Mouse (Mus musculus) ovary, postnatal 14 days (tissue): ENCODE results near the gene Peak1.

Experiments
- DNase-seq: peaks from one replicate; pipeline ENCODE4 v3.0.0; 2022; ENCODE audit warnings: low spot score

The Peak1 gene

DNA sequence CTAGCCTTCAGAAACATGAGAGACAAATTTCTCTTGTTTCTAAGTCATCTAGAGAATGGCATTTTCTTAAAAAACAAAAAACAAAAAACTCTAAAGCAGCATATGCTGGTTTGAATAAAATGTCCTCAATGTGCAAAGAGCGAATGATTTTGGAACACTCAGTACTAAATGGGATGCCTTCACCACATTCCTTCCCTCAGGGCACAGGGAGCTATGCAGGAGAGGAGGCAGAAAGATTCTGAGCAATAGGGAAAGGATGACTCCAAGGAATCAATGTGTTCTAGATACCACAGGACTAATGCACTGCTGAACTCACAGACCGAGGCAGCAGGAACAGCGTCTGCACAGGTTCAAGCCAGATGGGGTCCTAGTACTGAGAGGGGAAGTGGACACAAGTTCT, 103.5 kb downstream of the Peak1 start:
- DNase-seq = no peak

DNA sequence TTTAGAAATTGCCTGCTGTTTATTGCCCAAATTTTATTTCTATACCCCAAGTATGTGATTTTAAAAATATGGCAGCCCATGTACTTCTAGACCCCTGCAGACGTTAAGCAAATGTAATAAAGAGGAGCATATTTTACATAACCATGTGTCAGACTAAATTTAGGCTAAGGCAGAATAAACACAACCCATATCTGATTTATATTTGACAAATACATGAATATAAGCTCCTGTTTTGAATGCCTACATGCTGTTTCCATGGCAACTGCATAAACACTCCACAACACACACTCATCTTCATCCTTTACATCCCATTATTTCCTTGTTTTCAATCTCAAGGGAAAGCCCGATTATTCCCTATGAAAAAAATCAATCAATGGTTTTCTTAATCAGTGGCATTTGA, 108.8 kb downstream of the Peak1 start:
- no peak for DNase-seq

DNA sequence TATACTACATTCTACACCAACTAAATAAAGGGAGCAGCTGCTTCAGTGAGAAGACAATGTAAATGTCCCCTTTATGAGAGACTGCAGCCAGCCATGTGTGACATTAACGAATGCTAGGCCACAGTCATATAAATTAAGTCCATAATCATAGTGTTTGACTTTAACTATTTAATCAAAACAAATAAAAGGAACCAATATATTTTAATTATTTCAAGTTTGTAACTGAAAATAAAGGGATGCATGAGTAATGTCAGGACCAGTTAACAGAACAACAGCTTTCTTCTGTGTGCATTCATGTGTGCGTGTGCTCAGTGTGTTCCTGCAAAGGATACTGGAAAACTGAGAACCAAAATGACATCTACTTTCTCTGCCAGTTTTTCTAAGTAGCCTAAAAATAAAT, 113.3 kb downstream of the Peak1 start:
- no peak for DNase-seq

DNA sequence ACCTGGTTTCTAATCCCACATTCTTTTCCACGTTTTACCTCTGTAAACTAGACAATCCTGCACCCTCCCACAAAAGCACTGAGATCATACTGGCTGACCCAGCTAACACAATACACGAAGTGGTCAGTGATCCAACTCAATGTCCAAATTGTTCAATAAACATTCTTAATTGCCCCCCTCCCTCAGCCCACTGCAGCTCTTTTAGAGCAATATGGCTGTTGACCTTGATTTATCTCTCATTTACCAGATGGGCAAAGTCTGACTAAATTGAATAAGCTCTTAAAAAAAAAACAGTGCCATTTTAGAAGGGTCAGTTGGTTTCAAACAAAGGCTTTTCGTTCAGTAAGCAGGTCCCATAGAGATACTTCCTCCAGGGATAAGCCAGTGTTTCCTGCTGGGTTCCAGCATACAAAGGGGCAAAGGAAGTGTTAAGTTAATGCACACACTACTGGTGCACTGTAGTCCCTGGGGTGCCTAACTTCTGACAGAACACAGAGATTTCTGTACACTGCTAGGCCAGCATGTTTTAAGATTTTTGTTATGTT, 114.9 kb downstream of the Peak1 start:
- DNase-seq = no peak

- DNase-seq = no peak
Observed at GRCm38 (mm10) chr9:56290019-56290418, 127.8 kb downstream of the Peak1 start.

GRCm38 (mm10) chr9:56282481-56282880, 135.4 kb downstream of the Peak1 start:
- DNase-seq = no peak

GRCm38 (mm10) chr9:56273576-56273975, 144.3 kb downstream of the Peak1 start:
- no peak for DNase-seq

DNA sequence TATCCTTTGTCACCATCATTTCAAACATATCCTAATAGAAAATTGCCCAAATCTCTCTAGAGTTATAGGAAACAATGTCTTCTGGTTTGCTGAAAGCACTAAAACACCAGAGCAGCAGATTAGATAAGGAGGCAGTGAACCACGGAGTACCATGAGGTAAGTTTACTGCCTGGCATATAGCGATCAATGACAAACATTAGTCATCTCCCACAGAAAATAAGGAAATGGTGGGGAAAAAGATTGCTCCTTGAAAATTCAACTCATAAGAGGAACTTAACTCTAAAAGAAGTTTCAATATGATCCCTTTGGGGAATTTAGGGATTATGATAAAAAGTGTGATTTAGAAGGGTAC, 145.6 kb downstream of the Peak1 start:
- no peak for DNase-seq

DNA sequence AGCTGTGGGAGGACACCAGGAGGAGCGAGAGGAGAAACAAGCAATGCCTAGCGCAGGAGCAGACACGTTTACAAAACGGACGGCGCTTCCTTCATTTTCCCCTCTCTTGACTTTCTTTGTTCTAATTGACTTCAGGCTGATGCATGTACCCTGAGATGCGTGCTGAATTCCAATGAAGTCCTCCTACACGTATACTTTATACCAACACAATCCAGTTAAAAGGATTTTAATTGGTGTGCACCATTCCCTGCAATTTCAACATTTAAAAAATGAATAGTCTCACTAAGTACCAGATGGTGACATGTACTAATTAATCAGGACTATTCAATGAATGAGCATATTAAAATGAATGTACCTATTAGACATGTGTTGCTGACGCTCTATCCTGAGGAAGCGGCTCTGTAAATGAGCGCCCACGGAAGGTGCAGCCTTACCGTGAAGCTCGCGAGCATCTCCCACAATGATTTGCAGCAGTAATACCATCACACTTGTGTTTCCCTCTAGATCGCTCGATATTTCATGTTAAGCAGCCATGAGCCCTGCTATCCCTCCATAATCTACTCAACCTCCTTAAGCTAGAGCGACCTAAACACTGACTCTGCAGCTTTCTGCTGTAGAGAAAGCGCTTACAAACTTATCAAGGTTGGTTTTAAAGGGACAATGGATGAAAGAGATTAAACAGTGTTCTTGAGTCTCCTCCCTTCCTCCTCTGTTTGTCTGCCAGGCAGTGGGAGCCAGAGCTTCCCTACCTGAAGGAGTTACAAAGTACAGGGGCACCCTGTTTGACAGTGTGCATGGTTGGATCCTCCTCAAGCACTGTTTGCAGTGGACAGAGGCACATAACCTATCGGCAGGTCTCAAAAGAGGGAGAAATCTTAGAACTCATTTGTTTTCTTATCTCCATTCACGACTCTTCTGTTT, 146.3 kb downstream of the Peak1 start:
- DNase-seq = no peak

DNA sequence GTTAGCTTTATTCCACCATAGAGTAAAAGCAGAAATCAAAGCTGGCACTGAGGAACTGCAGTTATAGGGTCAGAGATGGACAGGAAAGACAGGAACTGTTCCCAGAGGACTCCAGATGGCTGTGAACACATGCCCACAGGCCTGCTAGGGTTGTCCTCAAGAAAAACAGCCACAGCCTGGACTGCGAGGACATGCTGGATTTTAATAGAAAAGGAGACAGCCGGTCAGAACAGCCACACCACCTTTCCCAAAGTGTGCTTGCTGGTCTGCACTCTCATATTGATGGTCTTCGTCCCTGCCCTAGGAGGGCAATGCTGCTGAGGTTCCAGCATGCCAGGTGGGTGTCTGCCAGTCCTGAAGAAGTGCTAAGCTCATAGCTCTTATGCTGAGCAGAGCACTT, 148.8 kb downstream of the Peak1 start:
- DNase-seq = no peak

DNA sequence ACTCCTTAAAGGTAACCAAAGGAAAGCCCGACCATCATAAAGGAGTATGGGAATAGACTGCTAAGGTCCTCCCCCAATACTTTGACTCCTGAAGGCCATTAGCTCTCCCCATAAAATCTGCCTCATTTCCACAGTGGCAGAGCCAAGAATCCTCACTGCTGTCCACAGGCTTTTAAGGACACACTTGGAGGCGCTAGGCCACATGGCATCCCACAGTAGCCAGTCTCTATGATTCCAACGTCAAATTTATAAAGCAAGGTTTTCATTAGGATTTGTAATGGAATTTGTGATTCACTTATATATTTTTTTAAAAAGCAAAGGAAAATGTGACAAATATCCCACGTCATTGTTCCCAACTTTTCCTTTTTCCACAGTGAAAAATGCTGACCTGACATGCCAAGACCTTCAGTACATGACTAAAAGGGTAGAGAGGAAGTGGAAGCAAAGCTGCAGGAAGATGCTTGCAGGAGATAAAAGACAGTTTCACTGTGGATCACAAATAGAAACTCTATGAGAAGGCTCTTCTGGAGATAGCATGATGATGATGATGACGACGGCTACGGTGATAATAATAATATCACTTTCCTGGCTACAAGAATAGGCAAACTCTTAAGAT, 151.6 kb downstream of the Peak1 start:
- DNase-seq = no peak

- no peak for DNase-seq
Observed at GRCm38 (mm10) chr9:56265460-56266199, 152.2 kb downstream of the Peak1 start.

GRCm38 (mm10) chr9:56265022-56265360, 152.9 kb downstream of the Peak1 start:
- no peak for DNase-seq

DNA sequence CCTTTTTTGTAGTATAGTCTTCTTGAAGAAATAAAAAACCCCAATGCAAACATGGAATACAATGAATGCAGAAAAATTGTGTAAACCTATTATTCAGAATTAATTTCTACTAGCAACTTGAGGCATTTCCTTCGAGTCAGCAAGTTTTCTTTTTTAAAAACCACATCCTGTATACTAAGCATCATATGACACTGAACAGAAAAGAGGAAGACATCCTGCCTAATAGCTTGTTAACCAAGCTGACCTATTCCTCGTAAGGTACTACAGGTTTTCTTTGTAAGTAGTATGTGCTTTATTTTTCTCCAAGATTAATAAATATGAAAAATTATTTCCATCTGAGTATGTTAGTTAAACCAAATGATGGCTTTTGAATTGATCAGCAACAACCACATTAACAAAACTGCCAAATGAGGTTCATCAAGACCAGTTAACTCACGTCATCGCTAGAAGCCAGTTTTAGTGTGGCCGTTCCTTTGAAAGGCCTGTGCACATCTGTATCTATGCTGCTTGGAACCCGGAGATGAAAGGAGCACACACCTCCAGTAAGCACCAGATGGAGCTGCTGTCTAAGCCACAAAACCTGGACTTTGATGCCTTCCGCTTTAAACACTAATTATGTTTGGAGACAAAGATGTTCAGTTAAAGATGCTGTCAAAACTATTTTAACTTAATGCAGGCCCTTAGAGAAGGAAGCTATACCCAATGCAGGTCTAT, 153.4 kb downstream of the Peak1 start:
- DNase-seq = no peak

DNA sequence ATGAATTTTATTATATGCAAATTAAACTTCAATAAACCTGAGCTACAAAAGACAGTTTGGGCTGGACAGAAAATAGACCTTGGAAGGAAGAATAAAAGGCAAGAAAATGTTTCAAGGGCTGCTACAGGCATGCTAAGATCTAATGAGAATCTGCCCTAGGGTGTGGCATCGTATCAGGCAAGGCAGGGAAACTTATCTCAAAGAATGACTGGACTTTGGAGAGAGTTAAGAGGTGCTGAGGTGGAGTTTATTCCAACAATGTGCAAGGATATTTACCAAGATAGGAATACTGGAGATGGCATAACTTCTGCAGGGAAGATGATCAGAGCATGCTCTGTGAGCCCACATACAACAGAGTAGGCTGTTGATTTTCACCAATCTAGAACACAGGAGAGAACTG, 154.8 kb downstream of the Peak1 start:
- DNase-seq = no peak

GRCm38 (mm10) chr9:56260495-56261136, 157.3 kb downstream of the Peak1 start:
- no peak for DNase-seq

DNA sequence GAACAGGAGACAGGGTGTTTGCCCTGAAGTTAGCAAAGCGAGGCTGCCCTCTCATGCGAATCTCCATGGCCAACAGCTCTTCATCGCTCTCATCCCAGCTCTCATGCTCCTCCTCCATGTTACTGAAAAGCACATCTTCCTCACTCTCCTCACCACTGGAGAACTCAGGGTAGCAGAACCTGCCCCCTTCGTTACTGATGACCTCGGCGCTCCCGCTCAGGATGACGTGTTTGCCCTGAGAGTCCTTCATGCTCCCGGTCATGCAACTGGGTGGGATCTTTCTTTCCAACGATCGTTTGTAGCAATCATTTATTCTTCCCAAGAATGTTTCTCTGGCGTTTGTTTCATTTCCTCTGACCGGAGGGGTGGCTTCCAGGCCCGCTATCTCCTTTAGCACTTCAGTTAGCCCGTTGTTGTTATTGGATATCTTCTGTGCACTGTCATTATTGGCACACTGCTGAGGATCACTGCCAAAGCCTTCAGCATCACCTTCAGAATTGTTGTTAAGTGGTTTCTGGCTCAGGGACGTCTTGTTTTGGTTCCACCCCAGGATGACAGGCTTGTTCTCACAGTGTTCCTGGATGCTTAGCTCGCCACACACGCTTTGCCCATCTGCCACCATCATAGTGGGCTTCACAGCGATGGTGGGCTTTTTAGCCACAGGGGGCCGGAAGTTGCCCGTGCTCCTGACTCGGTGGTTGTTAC, 157.9 kb downstream of the Peak1 start:
- no peak for DNase-seq

- no peak for DNase-seq
Observed at GRCm38 (mm10) chr9:56258261-56258790, 159.5 kb downstream of the Peak1 start.

- DNase-seq = no peak
Observed at GRCm38 (mm10) chr9:56257227-56258000, 160.5 kb downstream of the Peak1 start.
